In genomic region chr10:83032559-83032958, GRCm38 (mm10) we compare ENCODE assay signal across 13 mouse cellular contexts. TPM values are rescaled to one million over a fixed set of nuclear protein-coding genes. Genes with fewer than 3 reads are reported as not detected.
DNase-seq lines count a peak whose midpoint lies in the region; TF ChIP-seq lines count a peak whose summit lies in the region.
"Had no signal": no experiment of that assay in that cellular context is flagged by ENCODE, and none has a peak within 500 bp of the region (broad histone marks: within the 10 kb centered on the region; RNA-seq: fewer than 3 reads in every experiment).

No protein-coding gene starts in this region.

- peak; percentile 73; the same call in 1 of the 2 replicates for TF ChIP-seq EP300 in CH12.LX (IDR thresholded peaks at IDR 0.05; ENCODE audit: low read length)

- H3K9me3 ChIP-seq in CH12.LX (replicated peaks; ENCODE audit: low read length): no peaks in the 10 kb centered on the region
- H3K9me3 ChIP-seq in limb, embryonic 10.5 days (replicated peaks): no peaks in the 10 kb centered on the region
- H3K9me3 ChIP-seq: embryonic facial prominence, embryonic 10.5 days had no signal

- 68% methylated on average over 10 of the region's 10 CpGs for WGBS in limb, embryonic 10.5 days

- DNase-seq in heart, postnatal 4 days: peak; percentile 21
- no peak for DNase-seq in heart, adult 8-10 months (ENCODE audit: low spot score)
- peak; percentile 62 for DNase-seq in CH12.LX (ENCODE audit: extremely low read depth)
- peak; percentile 87 for DNase-seq in fat pad, adult 2 months (ENCODE audit: extremely low read depth, low read depth, low spot score)
- DNase-seq in kidney, postnatal 10 days: peak; percentile 45
- no peak for DNase-seq in limb, embryonic 10.5 days (ENCODE audit: low spot score)
- DNase-seq in spleen, adult 18-20 months: no peak
- DNase-seq in layer of hippocampus, adult 11-12 months (ENCODE audit: low spot score): no peak
- DNase-seq: cerebellum, adult 9-11 months; gastrocnemius, postnatal 10 days; heart, postnatal 14 days; lung, adult 18-20 months had no signal

- peaks cover 12 to 41% of the 10 kb centered on the region in 2 experiments for H3K4me1 ChIP-seq in CH12.LX (ENCODE audit: control insufficient read depth in 1 of 2, insufficient read depth in 2 of 2)
- H3K4me1 ChIP-seq in limb, embryonic 10.5 days: peaks cover 28% of the 10 kb centered on the region

- no peak overlapping the region; the same call in 1 of the 2 replicates for H3K27ac ChIP-seq in CH12.LX (ENCODE audit: insufficient read depth, low read depth)
- H3K27ac ChIP-seq in limb, embryonic 10.5 days: no peak overlapping the region
- H3K27ac ChIP-seq: embryonic facial prominence, embryonic 10.5 days had no signal

- H3K4me3 ChIP-seq in CH12.LX (replicated peaks in 1 of 3; ENCODE audit: low read depth in 2 of 3, low read length in 2 of 3, poor library complexity in 1 of 3): no peak overlapping the region
- no peak overlapping the region for H3K4me3 ChIP-seq in limb, embryonic 10.5 days
- H3K4me3 ChIP-seq: embryonic facial prominence, embryonic 10.5 days had no signal

- H3K4me2 ChIP-seq in CH12.LX (ENCODE audit: insufficient read depth, low read depth, poor library complexity, severe bottlenecking): peak overlapping the region; percentile 47; the same call in 1 of the 2 replicates

- H3K36me3 ChIP-seq in CH12.LX (replicated peaks in 1 of 2; ENCODE audit: control insufficient read depth in 1 of 2, insufficient read depth in 1 of 2, low read length in 1 of 2): no peaks in the 10 kb centered on the region
- H3K36me3 ChIP-seq in limb, embryonic 10.5 days: no peaks in the 10 kb centered on the region

- no peaks in the 10 kb centered on the region for H3K27me3 ChIP-seq in CH12.LX (replicated peaks)
- H3K27me3 ChIP-seq in limb, embryonic 10.5 days (ENCODE audit: low read depth, poor library complexity, severe bottlenecking): peaks cover 3% of the 10 kb centered on the region; the same call in 1 of the 2 replicates

- TF ChIP-seq CTCF in CH12.LX (conservative IDR thresholded peaks at IDR 0.05 in 1 of 2, IDR thresholded peaks at IDR 0.05 in 1 of 2; ENCODE audit: low read depth in 2 of 2, low read length in 2 of 2): no peak

- no peak overlapping the region for H3K9ac ChIP-seq in CH12.LX (ENCODE audit: insufficient read depth, low read depth)

- in situ Hi-C loops in CH12.LX (cut with MboI; ENCODE audit: low pct_ligation_motif_present, low pct_unique_long_range_greater_than_20kb, low sequenced_read_pairs): no loop called here

- no peaks in the 10 kb centered on the region; the same call in 1 of the 2 replicates for H3K79me2 ChIP-seq in CH12.LX (replicated peaks; ENCODE audit: control insufficient read depth, extremely low read depth, insufficient read depth, poor library complexity, severe bottlenecking)

- no peak for TF ChIP-seq RAD21 in CH12.LX (IDR thresholded peaks at IDR 0.05; ENCODE audit: low read depth, low read length)

- dilution Hi-C loops in CH12.LX (cut with MboI; ENCODE audit: extremely low pct_ligation_motif_present, extremely low pct_unique_long_range_greater_than_20kb, low sequenced_read_pairs): no loop called here

- no peak for TF ChIP-seq POLR2A in CH12.LX (IDR thresholded peaks at IDR 0.05; ENCODE audit: low read depth, low read length)

TF ChIP-seq in CH12.LX, 34 proteins besides CTCF, POLR2A, EP300 and RAD21:
- TF ChIP-seq ELF1 (IDR thresholded peaks at IDR 0.05; ENCODE audit: low read depth, low read length): no peak
- TF ChIP-seq MEF2A (IDR thresholded peaks at IDR 0.05; ENCODE audit: borderline replicate concordance, low read depth, low read length): peak; percentile 32; the same call in 1 of the 2 replicates
- no peak for TF ChIP-seq JUN (IDR thresholded peaks at IDR 0.05; ENCODE audit: insufficient read depth, low read depth, low read length)
- no peak for TF ChIP-seq MAX (IDR thresholded peaks at IDR 0.05; ENCODE audit: low read length)
- TF ChIP-seq POLR2AphosphoS2 (IDR thresholded peaks at IDR 0.05; ENCODE audit: low read depth, low read length): no peak
- peak; percentile 32; the same call in 1 of the 2 replicates for TF ChIP-seq ETS1 (conservative IDR thresholded peaks at IDR 0.05; ENCODE audit: low read depth, low read length)
- 0 out of 2 replicates have a peak, but pooled peaks have one; percentile 36 for TF ChIP-seq BHLHE40 (IDR thresholded peaks at IDR 0.05; ENCODE audit: low read depth, low read length)
- no peak for TF ChIP-seq GABPA (IDR thresholded peaks at IDR 0.05; ENCODE audit: insufficient replicate concordance, low read depth, low read length)
- no peak for TF ChIP-seq RCOR1 (conservative IDR thresholded peaks at IDR 0.05; ENCODE audit: low read depth, low read length)
- TF ChIP-seq MAZ (IDR thresholded peaks at IDR 0.05; ENCODE audit: low read depth, low read length): no peak
- 0 out of 2 replicates have a peak, but pooled peaks have one; percentile 25 for TF ChIP-seq IRF4 (IDR thresholded peaks at IDR 0.05; ENCODE audit: low read depth, low read length)
- no peak for TF ChIP-seq SIN3A (IDR thresholded peaks at IDR 0.05; ENCODE audit: low read length)
- TF ChIP-seq ZNF384 (IDR thresholded peaks at IDR 0.05; ENCODE audit: low read depth, low read length): no peak
- TF ChIP-seq MAFK (IDR thresholded peaks at IDR 0.05; ENCODE audit: insufficient replicate concordance, low read length): no peak
- no peak for TF ChIP-seq TCF12 (IDR thresholded peaks at IDR 0.05; ENCODE audit: low read depth, low read length)
- peak; percentile 84 for TF ChIP-seq TBP (conservative IDR thresholded peaks at IDR 0.05; ENCODE audit: low read depth, low read length)
- TF ChIP-seq NRF1 (IDR thresholded peaks at IDR 0.05; ENCODE audit: low read depth, low read length): no peak
- TF ChIP-seq UBTF (IDR thresholded peaks at IDR 0.05; ENCODE audit: low read depth, low read length): peak; percentile 76; the same call in 1 of the 2 replicates

RNA-seq across cellular contexts. Expression of gene Chst11, which starts 47.3 kb away (rescaled TPM):
- 1 to 10 TPM; 3.6 to 5.2 TPM for total RNA-seq in heart, postnatal 4 days (2021)
- 1 to 10 TPM; 2.1 to 3.1 (median 2.7) TPM for total RNA-seq in heart, adult 8-10 months (2022)
- total RNA-seq in CH12.LX (2012; rRNA removed) (3.6 TPM in 2 replicates), CH12.LX (2014; rRNA removed) (5.2 and 5.3 TPM in 2 replicates)
- 3.5 and 4.5 TPM in 2 replicates for polyA plus RNA-seq in CH12.LX (2012; ENCODE audit: insufficient read length, low read depth)
- 1.2 and 1.5 TPM in 2 replicates for polyA plus RNA-seq in limb, embryonic 10.5 days (2016; fragmentation: Nextera tagmentation; extraction: Ambion mirVana)

Comparison
In these comparisons a context has a peak if more than half of its experiments do, and no peak if none do; other contexts are left out.
1. DNase-seq: peak in heart, postnatal 4 days (single experiment), CH12.LX (single experiment), fat pad, adult 2 months (single experiment) and kidney, postnatal 10 days (single experiment); none in heart, adult 8-10 months (single experiment), limb, embryonic 10.5 days (single experiment), spleen, adult 18-20 months (0 of 2) and layer of hippocampus, adult 11-12 months (single experiment).